Mouse (Mus musculus) testis, postnatal 10 days (tissue): ENCODE results near the gene Nedd4.

ENCODE experiments used
- DNase-seq: peaks from one replicate; pipeline ENCODE4 v3.0.0; 2021; ENCODE audit warnings: low spot score

The Nedd4 gene

DNA sequence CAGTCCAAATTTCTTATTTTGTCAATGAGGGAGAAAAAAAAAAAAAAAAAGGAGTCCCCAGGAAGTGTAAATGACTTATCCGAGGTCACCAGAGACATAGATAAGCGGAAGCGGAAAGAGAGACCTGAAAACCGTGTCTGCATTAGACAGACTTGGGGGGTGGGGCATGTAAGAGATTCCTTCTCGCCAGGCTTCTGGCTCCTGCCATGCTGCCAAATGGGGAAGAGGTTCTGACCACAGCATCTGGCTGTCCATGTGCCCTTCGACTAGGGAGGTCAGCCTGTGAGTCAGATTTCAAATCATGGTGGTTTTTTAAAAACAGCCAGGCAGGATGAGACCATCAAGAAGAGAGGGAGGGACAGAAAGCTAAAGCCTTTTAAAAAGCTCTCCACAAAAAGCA is 129.5 kb downstream of the Nedd4 start:
- DNase-seq: no peak

DNA sequence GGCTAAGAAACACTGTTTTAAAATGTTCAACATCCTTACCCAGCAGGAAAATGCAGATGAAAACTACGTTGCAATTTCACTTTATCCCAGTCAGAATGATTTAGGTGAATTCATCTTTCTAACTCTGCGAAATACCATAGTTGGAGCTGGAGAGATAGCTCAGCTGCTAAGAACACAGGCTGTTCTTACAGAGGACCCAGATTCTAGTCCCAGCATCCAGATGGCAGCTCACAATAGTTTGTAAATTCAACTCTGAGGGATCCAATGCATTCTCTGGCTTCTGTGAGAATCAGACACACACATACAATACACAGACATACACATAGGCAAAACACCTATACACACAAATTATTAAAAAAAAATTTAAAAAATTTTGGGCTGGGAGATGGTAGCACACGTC is 133.1 kb downstream of the Nedd4 start:
- no peak for DNase-seq

- no peak for DNase-seq
Measured at GRCm38 (mm10) chr9:72797136-72797621, 135.0 kb downstream of the Nedd4 start.
